Mouse (Mus musculus) activated CD4-positive, CD25-positive, alpha-beta regulatory T cell, adult 4 months (primary cell): Measurements from ENCODE around the gene Hexim1. TPM values are rescaled to one million over a fixed set of nuclear protein-coding genes. Genes with fewer than 3 reads are reported as not detected.

Experiments
- ATAC-seq: one replicate; pipeline ENCODE4 v1.8.0; 2017
- polyA plus RNA-seq, 2 experiments: library from polyadenylated mRNA; unstranded; fragments of 100-300 nt; shearing (Covaris generic); gene quantifications; one replicate each; pipeline ENCODE4 v1.2.1; 2017

Hexim1 gene
- polyA plus RNA-seq, result 1 to 10 TPM; 3.4 TPM

GRCm38 (mm10) chr11:103116008-103116818 is at the start of gene Hexim1:
Gene Hexim1 (plus strand): TSS chr11:103116231.
- ATAC-seq, result peak; percentile 92

- no peak for ATAC-seq
These were observed 49.0 kb upstream of the Hexim1 start for GRCm38 (mm10) chr11:103067051-103067361.

- ATAC-seq, result no peak
These were observed 48.5 kb upstream of the Hexim1 start for GRCm38 (mm10) chr11:103067457-103068001.

GRCm38 (mm10) chr11:103068272-103068671 is 47.8 kb upstream of the Hexim1 start:
- no peak for ATAC-seq

- no peak for ATAC-seq
These were observed 47.1 kb upstream of the Hexim1 start for GRCm38 (mm10) chr11:103068884-103069283.

GRCm38 (mm10) chr11:103069731-103070130 is 46.3 kb upstream of the Hexim1 start:
- ATAC-seq, result no peak

GRCm38 (mm10) chr11:103070322-103070880 is 45.6 kb upstream of the Hexim1 start:
- ATAC-seq, result no peak

GRCm38 (mm10) chr11:103073671-103074070 is 42.4 kb upstream of the Hexim1 start:
- no peak for ATAC-seq

GRCm38 (mm10) chr11:103074121-103074650 is 41.8 kb upstream of the Hexim1 start:
- ATAC-seq, result no peak

- ATAC-seq, result no peak
These were observed 41.2 kb upstream of the Hexim1 start for GRCm38 (mm10) chr11:103074796-103075323.

GRCm38 (mm10) chr11:103076010-103076409 is 40.0 kb upstream of the Hexim1 start:
- no peak for ATAC-seq

- no peak for ATAC-seq
These were observed 39.5 kb upstream of the Hexim1 start for GRCm38 (mm10) chr11:103076581-103076980.

- ATAC-seq, result no peak
These were observed 37.9 kb upstream of the Hexim1 start for GRCm38 (mm10) chr11:103078131-103078530.

GRCm38 (mm10) chr11:103080323-103081091 is 35.5 kb upstream of the Hexim1 start:
- ATAC-seq, result no peak

GRCm38 (mm10) chr11:103081631-103082030 is 34.4 kb upstream of the Hexim1 start:
- ATAC-seq, result no peak

GRCm38 (mm10) chr11:103093306-103093705 is 22.7 kb upstream of the Hexim1 start:
- no peak for ATAC-seq

- no peak for ATAC-seq
These were observed 21.9 kb upstream of the Hexim1 start for GRCm38 (mm10) chr11:103093862-103094833.

GRCm38 (mm10) chr11:103095107-103095670 is 20.8 kb upstream of the Hexim1 start:
- no peak for ATAC-seq

GRCm38 (mm10) chr11:103095801-103096200 is 20.2 kb upstream of the Hexim1 start:
- ATAC-seq, result no peak

- ATAC-seq, result no peak
These were observed 18.8 kb upstream of the Hexim1 start for GRCm38 (mm10) chr11:103096979-103097894.
